Mouse (Mus musculus) forebrain, embryonic 13.5 days (tissue): ENCODE results near the gene Fbxo28. TPM values are rescaled to one million over a fixed set of nuclear protein-coding genes. Genes with fewer than 3 reads are reported as not detected.

Experiments used
- polyA plus RNA-seq: library from polyadenylated mRNA; unstranded; fragments of >200 nt; fragmentation: Nextera tagmentation; extraction: Ambion mirVana; gene quantifications from 2 replicates; pipeline ENCODE4 v1.2.1, GENCODE M21; 2015

The Fbxo28 gene
- polyA plus RNA-seq, 1 experiment from 2014 or later, result 29.3 TPM

Other genes starting within 250 kb of the Fbxo28 start
- gene Srp9, start 216.9 kb downstream of the Fbxo28 start, polyA plus RNA-seq, result 139 and 150 TPM in 2 replicates
- not detected in 2 replicates for gene Vmn1r1, start 177.1 kb downstream of the Fbxo28 start, polyA plus RNA-seq
- gene Degs1, start 58.8 kb downstream of the Fbxo28 start, polyA plus RNA-seq, result 48.7 and 49.3 TPM in 2 replicates
- gene Trp53bp2, start 67.5 kb upstream of the Fbxo28 start, polyA plus RNA-seq, result 24.1 and 25.2 TPM in 2 replicates
- 63.8 and 65.1 TPM in 2 replicates for gene Capn2, start 176.0 kb upstream of the Fbxo28 start, polyA plus RNA-seq
- gene Capn8, start 223.4 kb upstream of the Fbxo28 start, polyA plus RNA-seq, result 0.10 and 0.16 TPM in 2 replicates